Mouse (Mus musculus) heart, embryonic 11.5 days (tissue): ENCODE measurements at regions not wholly inside any gene's neighbourhood (a gene's known extent, or its start where the extent isn't known, plus 50 kb on each side); places are given as distances from the start of the nearest gene placed in this dataset.

Source experiments
- ATAC-seq: fragments of 200-750 bp; cut with Nextera tagmentation; replicated peaks from 2 replicates; pipeline ENCODE4 v1.8.0; 2017; ENCODE audit warnings: moderate library complexity; ENCODE audit not compliant: insufficient number of reproducible peaks, low FRiP score, low TSS enrichment
- H3K27ac ChIP-seq: fragments of 300-500 bp; sonication (generic); 2 replicates; pipeline ENCODE4 v1.5.1; 2014; ENCODE audit warnings: mild to moderate bottlenecking, low read depth, low read length
- H3K27me3 ChIP-seq: fragments of 300-500 bp; sonication (generic); 2 replicates; pipeline ENCODE4 v1.6.1; 2014; ENCODE audit warnings: mild to moderate bottlenecking, low read length, mixed read lengths; ENCODE audit not compliant: control insufficient read depth, insufficient read depth
- H3K36me3 ChIP-seq: fragments of 300-500 bp; sonication (generic); 2 replicates; pipeline ENCODE4 v1.6.1; 2014; ENCODE audit warnings: mild to moderate bottlenecking, low read length, moderate library complexity, mixed read lengths; ENCODE audit not compliant: control insufficient read depth, insufficient read depth
- H3K4me1 ChIP-seq: fragments of 300-500 bp; sonication (generic); 2 replicates; pipeline ENCODE4 v1.6.1; 2014; ENCODE audit warnings: low read length; ENCODE audit not compliant: control insufficient read depth, insufficient read depth
- H3K4me2 ChIP-seq: fragments of 300-500 bp; sonication (generic); 2 replicates; pipeline ENCODE4 v1.6.1; 2014; ENCODE audit warnings: mild to moderate bottlenecking, moderate library complexity
- H3K4me3 ChIP-seq: fragments of 300-500 bp; sonication (generic); 2 replicates; pipeline ENCODE4 v1.5.1; 2014; ENCODE audit warnings: low read depth, low read length
- H3K9ac ChIP-seq: fragments of 300-500 bp; sonication (generic); 2 replicates; pipeline ENCODE4 v1.6.1; 2014; ENCODE audit warnings: mild to moderate bottlenecking, low read depth, low read length, moderate library complexity
- H3K9me3 ChIP-seq: fragments of 300-500 bp; sonication (generic); replicated peaks from 2 replicates; pipeline ENCODE4 v1.6.1; 2016; ENCODE audit warnings: low read length; ENCODE audit not compliant: control insufficient read depth
- WGBS: fragments of 180-500 bp; shearing (Covaris S2); extraction: QIAGEN DNeasy Blood & Tissue Kit; methylation state at CpG from one replicate; pipeline ENCODE4 v1.1.7; 2014; ENCODE audit not compliant: insufficient replicate concordance; 5-methylcytosine and 5-hydroxymethylcytosine counted together

- no peaks in the 10 kb centered on the region for H3K9me3 ChIP-seq
Measured at GRCm38 (mm10) chr3:149827181-149827580, 836.8 kb upstream of the Adgrl2 start.

GRCm38 (mm10) chr3:149826757-149827156, 836.4 kb upstream of the Adgrl2 start:
- 74% methylated on average over 9 of the region's 9 CpGs for WGBS
- H3K27me3 ChIP-seq = no peaks in the 10 kb centered on the region
- no peaks in the 10 kb centered on the region for H3K36me3 ChIP-seq
- H3K27ac ChIP-seq = no peak overlapping the region
- H3K4me2 ChIP-seq = no peak overlapping the region
- H3K4me3 ChIP-seq = no peak overlapping the region
- H3K9me3 ChIP-seq = no peaks in the 10 kb centered on the region
- no peak overlapping the region for H3K9ac ChIP-seq
- ATAC-seq = no peak
- H3K4me1 ChIP-seq = no peaks in the 10 kb centered on the region

More at GRCm38 (mm10) chr3:149827181-149827580, 836.8 kb upstream of the Adgrl2 start:
- H3K27me3 ChIP-seq = no peaks in the 10 kb centered on the region
- 31% methylated on average over 2 of the region's 2 CpGs for WGBS
- H3K4me3 ChIP-seq = no peak overlapping the region
- H3K36me3 ChIP-seq = no peaks in the 10 kb centered on the region
- H3K4me2 ChIP-seq = no peak overlapping the region
- no peaks in the 10 kb centered on the region for H3K4me1 ChIP-seq
- no peak for ATAC-seq
- H3K27ac ChIP-seq = no peak overlapping the region
- no peak overlapping the region for H3K9ac ChIP-seq

- Histone ChIP-seq H3K4me3 (no peak overlapping the region), H3K27ac (no peak overlapping the region), H3K4me1 (no peaks in the 10 kb centered on the region), H3K9ac (no peak overlapping the region), H3K36me3 (no peaks in the 10 kb centered on the region), H3K9me3 (no peaks in the 10 kb centered on the region), H3K4me2 (no peak overlapping the region), H3K27me3 (no peaks in the 10 kb centered on the region)
- no peak for ATAC-seq
- WGBS = 69% methylated on average over 3 of the region's 3 CpGs
Measured at GRCm38 (mm10) chr3:149820670-149821069, 830.3 kb upstream of the Adgrl2 start.

GRCm38 (mm10) chr3:149819863-149820262, 829.5 kb upstream of the Adgrl2 start:
- Histone ChIP-seq H3K27ac (no peak overlapping the region), H3K4me3 (no peak overlapping the region), H3K36me3 (no peaks in the 10 kb centered on the region), H3K4me1 (no peaks in the 10 kb centered on the region), H3K27me3 (no peaks in the 10 kb centered on the region), H3K9me3 (no peaks in the 10 kb centered on the region), H3K4me2 (no peak overlapping the region), H3K9ac (no peak overlapping the region)
- 72% methylated on average over 4 of the region's 4 CpGs for WGBS
- no peak for ATAC-seq

GRCm38 (mm10) chr3:149819081-149819480, 828.7 kb upstream of the Adgrl2 start:
- no peak overlapping the region for H3K27ac ChIP-seq
- 75% methylated on average over 2 of the region's 2 CpGs for WGBS

GRCm38 (mm10) chr3:149811036-149811435, 820.7 kb upstream of the Adgrl2 start:
- no peak overlapping the region for H3K4me2 ChIP-seq
- H3K36me3 ChIP-seq = no peaks in the 10 kb centered on the region
- H3K27me3 ChIP-seq = no peaks in the 10 kb centered on the region
- H3K9ac ChIP-seq = no peak overlapping the region
- WGBS = 71% methylated on average over 2 of the region's 2 CpGs
- H3K9me3 ChIP-seq = no peaks in the 10 kb centered on the region
- H3K4me3 ChIP-seq = no peak overlapping the region
- H3K27ac ChIP-seq = no peak overlapping the region
- no peak for ATAC-seq
- no peaks in the 10 kb centered on the region for H3K4me1 ChIP-seq

More at GRCm38 (mm10) chr3:149819081-149819480, 828.7 kb upstream of the Adgrl2 start:
- H3K4me3 ChIP-seq = no peak overlapping the region
- no peaks in the 10 kb centered on the region for H3K4me1 ChIP-seq
- no peaks in the 10 kb centered on the region for H3K27me3 ChIP-seq
- no peaks in the 10 kb centered on the region for H3K9me3 ChIP-seq
- H3K4me2 ChIP-seq = no peak overlapping the region
- no peak for ATAC-seq
- no peak overlapping the region for H3K9ac ChIP-seq
- H3K36me3 ChIP-seq = no peaks in the 10 kb centered on the region

- H3K4me1 ChIP-seq = no peaks in the 10 kb centered on the region
- no peaks in the 10 kb centered on the region for H3K36me3 ChIP-seq
- no peak overlapping the region for H3K9ac ChIP-seq
- H3K27ac ChIP-seq = no peak overlapping the region
- H3K9me3 ChIP-seq = no peaks in the 10 kb centered on the region
- ATAC-seq = no peak
- WGBS = 70% methylated on average over 6 of the region's 6 CpGs
- no peaks in the 10 kb centered on the region for H3K27me3 ChIP-seq
- no peak overlapping the region for H3K4me3 ChIP-seq
- no peak overlapping the region for H3K4me2 ChIP-seq
Measured at GRCm38 (mm10) chr3:149805345-149805744, 815.0 kb upstream of the Adgrl2 start.

GRCm38 (mm10) chr3:149796123-149796522, 805.8 kb upstream of the Adgrl2 start:
- Histone ChIP-seq H3K9ac (no peak overlapping the region), H3K27me3 (no peaks in the 10 kb centered on the region), H3K36me3 (no peaks in the 10 kb centered on the region), H3K4me1 (no peaks in the 10 kb centered on the region), H3K4me2 (no peak overlapping the region), H3K27ac (no peak overlapping the region), H3K9me3 (no peaks in the 10 kb centered on the region), H3K4me3 (no peak overlapping the region)
- WGBS = 68% methylated on average over 2 of the region's 2 CpGs
- no peak for ATAC-seq

- Histone ChIP-seq H3K27me3 (no peaks in the 10 kb centered on the region), H3K4me2 (no peak overlapping the region), H3K4me1 (no peaks in the 10 kb centered on the region), H3K9ac (no peak overlapping the region), H3K27ac (no peak overlapping the region), H3K36me3 (no peaks in the 10 kb centered on the region), H3K4me3 (no peak overlapping the region), H3K9me3 (no peaks in the 10 kb centered on the region)
- ATAC-seq = no peak
- WGBS = 70% methylated on average over 2 of the region's 2 CpGs
Measured at GRCm38 (mm10) chr3:149791593-149791992, 801.2 kb upstream of the Adgrl2 start.
